Mouse (Mus musculus) C3H10T1/2 (cell line): ENCODE results near the gene Pabpc4l. TPM values are rescaled to one million over a fixed set of nuclear protein-coding genes. Genes with fewer than 3 reads are reported as not detected.

ENCODE experiments used
- polyA plus RNA-seq, 2 experiments: library from polyadenylated mRNA; unstranded; fragments of >200 nt; fragmentation: generic; extraction: Trizol; gene quantifications; one replicate each; pipeline ENCODE4 v1.2.1; 2012; ENCODE audit warnings: missing spikeins in 2 of 2

The Pabpc4l gene
- under 1 TPM in 1 of 2 experiments, not detected in 1; 0.02 TPM for polyA plus RNA-seq

GRCm38 (mm10) chr3:46447481-46448265 is at the start of gene Pabpc4l:
TSS of gene Pabpc4l (minus strand) at chr3:46448219.

